Mouse (Mus musculus) ES-E14 (cell line): ENCODE measurements around the gene Krtap5-5. TPM values are rescaled to one million over a fixed set of nuclear protein-coding genes. Genes with fewer than 3 reads are reported as not detected.
"Not testable (repeated sequence)": the region's sequence is repeated elsewhere in the genome, so short reads cannot be mapped to it uniquely, and the experiment has no call there.

ENCODE experiments used
- DNase-seq: peaks from one replicate; pipeline ENCODE4 v3.0.0-alpha.2; 2013; ENCODE audit warnings: low read depth, low spot score
- H3K27ac ChIP-seq: 2 replicates; pipeline ENCODE4 v1.5.1; 2012; ENCODE audit warnings: low read depth, mild to moderate bottlenecking, low read length, moderate library complexity, mixed read lengths; ENCODE audit not compliant: poor library complexity, insufficient read depth, severe bottlenecking
- H3K36me3 ChIP-seq: 2 replicates; pipeline ENCODE4 v1.6.1; 2012; ENCODE audit warnings: mild to moderate bottlenecking, low read length, moderate library complexity, mixed read lengths; ENCODE audit not compliant: control insufficient read depth, poor library complexity, insufficient read depth, severe bottlenecking
- H3K4me1 ChIP-seq, 2 experiments: fragments of 150-350 bp in 1 of 2; sonication (generic) in 1 of 2; 2 replicates each; pipeline ENCODE4 v1.6.1; 2012; ENCODE audit warnings: low read length in 2 of 2, mild to moderate bottlenecking in 1 of 2, mixed read lengths in 1 of 2; ENCODE audit not compliant: control insufficient read depth in 2 of 2, insufficient read depth in 2 of 2, poor library complexity in 1 of 2
- H3K4me3 ChIP-seq, 2 experiments: fragments of 150-350 bp in 1 of 2; sonication (generic) in 1 of 2; 2 replicates each; pipeline ENCODE4 v1.5.1; 2012; ENCODE audit warnings: low read length in 2 of 2, low read depth in 1 of 2, mild to moderate bottlenecking in 1 of 2, mixed read lengths in 1 of 2; ENCODE audit not compliant: insufficient read depth in 1 of 2, poor library complexity in 1 of 2, severe bottlenecking in 1 of 2
- H3K9ac ChIP-seq: 2 replicates; pipeline ENCODE4 v1.6.1; 2012; ENCODE audit warnings: low read depth, mild to moderate bottlenecking, low read length, mixed read lengths; ENCODE audit not compliant: poor library complexity, insufficient read depth, severe bottlenecking
- H3K9me3 ChIP-seq: fragments of 150-350 bp; sonication (generic); 2 replicates; pipeline ENCODE4 v1.6.1; 2012; ENCODE audit warnings: low read depth, mild to moderate bottlenecking, low read length; ENCODE audit not compliant: control insufficient read depth, insufficient read depth
- CHD2 ChIP-seq: IDR thresholded peaks from 2 replicates; pipeline ENCODE4 v1.6.1; 2014; ENCODE audit warnings: mild to moderate bottlenecking, low read depth, low read length, inconsistent platforms
- HCFC1 ChIP-seq: IDR thresholded peaks from 2 replicates; pipeline ENCODE4 v1.6.1; 2012; ENCODE audit warnings: low read length, inconsistent platforms, borderline replicate concordance; ENCODE audit not compliant: insufficient read depth
- MAFK ChIP-seq: IDR thresholded peaks from 2 replicates; pipeline ENCODE4 v1.6.1; 2014; ENCODE audit warnings: mild to moderate bottlenecking, low read depth, low read length, inconsistent platforms; ENCODE audit not compliant: insufficient read depth
- ZC3H11A ChIP-seq: IDR thresholded peaks from 2 replicates; pipeline ENCODE4 v1.6.1; 2012; ENCODE audit warnings: low read depth, mild to moderate bottlenecking, inconsistent platforms, low read length, borderline replicate concordance
- ZNF384 ChIP-seq: IDR thresholded peaks from 2 replicates; pipeline ENCODE4 v1.6.1; 2012; ENCODE audit warnings: low read depth, low read length, inconsistent platforms
- in situ Hi-C, 2 experiments: fragments of 600-800 bp; cut with MboI; formaldehyde crosslinking; loops; one replicate each; pipeline ENCODE4 v1.15.1; 2025; ENCODE audit warnings: low sequenced_read_pairs in 2 of 2, inconsistent platforms in 1 of 2; ENCODE audit not compliant: unreplicated experiment in 2 of 2
- total RNA-seq: library from RNA; depleted of rRNA; stranded (reverse); fragments of 300-350 nt; gene quantifications from 2 replicates; pipeline ENCODE4 v1.2.3, GENCODE M21; 2012

Gene Krtap5-5
- total RNA-seq, 1 experiment, result not detected

- no peak within 1 kb of the TSS for H3K4me3 ChIP-seq
- H3K9ac ChIP-seq, result no peak within 1 kb of the TSS
- in situ Hi-C loops, result no loop called here
- DNase-seq, result no peak
- TF ChIP-seq ZNF384 (no peak), HCFC1 (no peak), CHD2 (no peak), MAFK (no peak), ZC3H11A (no peak)
- H3K4me1 ChIP-seq, result peaks cover 3 to 4% of the 10 kb centered on the region in 2 experiments; a peak in 1 of 4 replicates
- H3K27ac ChIP-seq, result no peak within 1 kb of the TSS
- H3K36me3 ChIP-seq, result no peaks in the 10 kb centered on the region
- no peaks in the 10 kb centered on the region for H3K9me3 ChIP-seq
Observed at GRCm38 (mm10) chr7:142211559-142211958, 18.2 kb downstream of the Krtap5-5 start, which contains the start of gene Gm7579. Gene Gm7579, plus strand, starts transcription at chr7:142211859.

DNA sequence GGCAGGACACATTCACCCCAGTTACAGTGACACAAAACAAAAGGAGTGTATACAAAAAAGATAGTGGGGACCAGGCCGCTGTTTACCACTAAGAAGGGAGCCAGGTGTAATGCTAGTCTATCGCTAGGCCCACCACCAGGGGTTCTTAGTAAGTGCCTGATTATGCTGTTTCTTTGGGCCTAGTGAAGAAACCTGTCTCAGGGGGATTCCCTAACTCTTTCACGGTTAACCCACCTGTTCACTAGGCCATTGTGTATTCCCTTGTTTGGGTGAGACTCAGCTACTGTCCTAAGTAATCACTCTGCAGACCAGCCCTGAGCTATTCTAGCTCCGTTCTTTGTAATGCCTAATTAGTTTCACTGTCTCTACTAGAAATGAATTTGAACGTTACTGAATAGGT, 22.9 kb downstream of the Krtap5-5 start:
- in situ Hi-C loops, H3K4me1 ChIP-seq: not testable (repeated sequence)

GRCm38 (mm10) chr7:142205488-142205887, 24.3 kb downstream of the Krtap5-5 start:
- TF ChIP-seq ZNF384 (no peak), CHD2 (no peak), ZC3H11A (no peak), HCFC1 (no peak), MAFK (no peak)
- Histone ChIP-seq H3K9me3 (no peaks in the 10 kb centered on the region), H3K27ac (no peak overlapping the region), H3K4me3 (no peak overlapping the region), H3K36me3 (no peaks in the 10 kb centered on the region), H3K9ac (no peak overlapping the region), H3K4me1 (peaks cover 0 to 5% of the 10 kb centered on the region in 2 experiments; a peak in 1 of 4 replicates)
- in situ Hi-C loops, result no loop called here
- DNase-seq, result no peak

More for the DNA sequence above, 22.9 kb downstream of the Krtap5-5 start:
- H3K4me3 ChIP-seq, H3K9me3 ChIP-seq, H3K36me3 ChIP-seq, H3K9ac ChIP-seq, DNase-seq, H3K27ac ChIP-seq: not testable (repeated sequence)

DNA sequence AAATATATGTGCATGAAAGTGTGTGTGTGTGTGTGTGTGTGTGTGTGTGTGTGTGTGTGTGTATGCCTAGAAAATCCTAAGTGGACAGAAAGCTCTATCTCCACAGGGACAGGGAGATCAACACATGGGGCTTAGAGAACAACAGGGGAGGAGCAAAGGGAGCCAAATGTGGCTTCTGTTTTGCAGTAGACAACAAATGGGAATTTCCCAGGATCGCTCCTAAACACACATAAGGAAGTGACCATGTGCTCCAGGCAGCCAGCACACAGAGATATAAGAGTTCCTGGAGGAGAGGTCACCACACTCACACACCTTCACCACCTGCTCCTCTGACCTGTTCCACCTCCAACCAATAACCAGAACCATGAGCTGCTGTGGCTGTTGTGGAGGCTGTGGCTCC, 28.7 kb downstream of the Krtap5-5 start, which contains the start of gene Krtap5-3:
Gene Krtap5-3, plus strand, starts transcription at position 301 of the 400 bp plus-strand sequence.
- in situ Hi-C loops, result no loop called here
- no peak within 1 kb of the TSS for H3K27ac ChIP-seq

DNA sequence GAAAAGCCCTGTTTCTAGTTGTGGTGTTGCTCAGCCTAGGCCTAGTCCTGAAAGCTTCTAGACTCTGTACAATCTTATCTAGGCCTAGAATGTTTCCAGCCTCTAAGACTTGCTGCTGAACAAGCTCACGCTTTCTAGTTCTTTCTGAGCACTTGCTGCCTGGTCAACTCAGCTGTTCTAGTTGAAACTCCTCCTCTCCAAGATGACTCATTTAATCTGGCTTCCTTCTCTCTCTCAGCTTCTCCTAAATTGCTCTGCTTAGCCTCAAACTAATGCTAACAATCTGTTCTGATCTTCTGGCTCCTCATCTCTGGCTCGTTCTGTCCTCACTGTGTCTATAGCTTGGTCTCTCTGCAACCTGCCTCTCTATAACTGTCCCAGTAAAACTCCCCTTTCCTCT, 31.0 kb downstream of the Krtap5-5 start:
- Histone ChIP-seq H3K4me1 (no peaks in the 10 kb centered on the region), H3K27ac (no peak overlapping the region), H3K9me3 (no peaks in the 10 kb centered on the region), H3K9ac (no peak overlapping the region), H3K36me3 (no peaks in the 10 kb centered on the region), H3K4me3 (no peak overlapping the region)
- no peak for DNase-seq
- in situ Hi-C loops, result no loop called here
- TF ChIP-seq ZC3H11A, result no peak
- TF ChIP-seq MAFK, result no peak
- no peak for TF ChIP-seq ZNF384
- no peak for TF ChIP-seq HCFC1
- TF ChIP-seq CHD2, result no peak

More for the DNA sequence above, 28.7 kb downstream of the Krtap5-5 start, which contains the start of gene Krtap5-3:
- H3K4me1 ChIP-seq, result no peaks in the 10 kb centered on the region
- no peaks in the 10 kb centered on the region for H3K9me3 ChIP-seq
- TF ChIP-seq CHD2 (no peak), ZNF384 (no peak), ZC3H11A (no peak), HCFC1 (no peak), MAFK (no peak)
- no peak for DNase-seq
- no peaks in the 10 kb centered on the region for H3K36me3 ChIP-seq
- no peak within 1 kb of the TSS for H3K9ac ChIP-seq
- no peak within 1 kb of the TSS for H3K4me3 ChIP-seq
